Mouse (Mus musculus): Measurements from ENCODE around the gene Tnfrsf13b. TPM values are rescaled to one million over a fixed set of nuclear protein-coding genes. Genes with fewer than 3 reads are reported as not detected.

The Tnfrsf13b gene
- total RNA-seq (2014; rRNA removed) (0.65 and 1.7 TPM in 2 replicates), polyA plus RNA-seq (2012; rRNA removed) (0.37 and 0.91 TPM in 2 replicates)

DNA sequence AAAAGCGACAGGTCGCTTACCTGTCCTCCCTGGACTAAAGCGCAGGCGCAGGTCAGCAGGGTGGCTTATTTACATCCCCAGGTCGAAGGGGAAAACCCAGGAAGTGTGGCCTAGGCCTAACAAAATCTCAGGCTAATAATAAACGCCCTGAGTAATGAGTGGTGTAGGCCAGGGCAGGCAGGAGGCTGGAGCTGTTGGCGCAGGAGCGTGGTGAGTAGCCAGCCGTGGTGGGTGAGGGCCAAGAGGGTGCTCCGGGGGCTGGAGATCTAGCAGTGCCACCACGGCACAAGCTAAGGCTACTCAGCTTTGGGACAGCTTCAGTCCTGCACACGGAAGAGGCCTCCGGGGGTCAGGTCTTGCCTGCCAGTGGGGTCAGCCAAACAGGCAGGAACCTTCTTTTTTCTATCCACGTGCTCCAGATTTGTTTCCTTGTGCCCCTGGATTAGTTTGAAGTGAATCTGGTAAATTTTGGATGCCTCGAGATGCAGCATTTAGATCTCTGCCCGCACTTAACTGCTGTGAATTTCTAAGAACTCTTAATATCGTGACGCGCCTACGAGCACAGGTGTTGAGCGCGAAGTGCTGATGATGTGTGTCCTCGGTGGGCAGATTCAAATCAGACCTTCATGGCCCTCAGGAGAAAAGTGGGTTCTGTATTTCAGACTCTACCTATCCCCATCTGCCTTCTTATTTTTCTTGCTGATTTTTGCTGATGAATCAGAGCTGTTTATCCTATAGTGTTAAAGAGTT is at the start of gene Tnfrsf13b:
Gene Tnfrsf13b (plus strand): TSS at position 150 of the 750 bp plus-strand sequence.
- H3K27ac ChIP-seq (replicated peaks; ENCODE audit: insufficient read depth, low read depth, low read length), result no peak within 1 kb of the TSS
- H3K79me2 ChIP-seq (ENCODE audit: control insufficient read depth, insufficient read depth, low read length), result no peaks in the 10 kb centered on the region

DNA sequence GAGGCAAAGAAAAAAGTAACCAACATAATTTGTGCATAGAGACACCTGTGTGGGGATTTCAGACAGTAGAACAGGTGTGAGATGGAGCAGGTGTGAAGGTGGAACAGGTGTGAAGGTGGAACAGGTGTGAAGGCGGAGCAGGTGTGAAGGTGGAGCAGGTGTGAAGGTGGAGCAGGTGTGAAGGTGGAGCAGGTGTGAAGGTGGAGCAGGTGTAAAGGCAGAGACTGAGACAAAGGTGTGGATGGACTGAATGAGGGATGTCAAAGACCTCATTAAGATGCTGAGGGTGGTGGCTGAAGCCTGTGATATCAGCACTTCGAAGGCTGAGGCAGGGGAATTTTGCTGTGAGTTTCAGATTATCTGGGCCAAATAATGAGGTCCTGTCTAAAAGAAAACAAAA is 44.9 kb upstream of the Tnfrsf13b start:
- no peaks in the 10 kb centered on the region for H3K79me2 ChIP-seq (ENCODE audit: control insufficient read depth, insufficient read depth, low read length)
- 86% methylated on average over 2 of the region's 2 CpGs for WGBS

More for the DNA sequence above, at the start of gene Tnfrsf13b:
- no peak within 1 kb of the TSS for H3K4me3 ChIP-seq (ENCODE audit: insufficient read depth, low read depth, low read length)
- no peaks in the 10 kb centered on the region for H3K27me3 ChIP-seq (ENCODE audit: control insufficient read depth, insufficient read depth, low read length)
- H3K9ac ChIP-seq (ENCODE audit: low read depth, low read length), result no peak within 1 kb of the TSS
- 85% methylated on average over 23 of the region's 23 CpGs for WGBS
- TF ChIP-seq POLR2A (IDR thresholded peaks at IDR 0.05; ENCODE audit: extremely low read depth, insufficient read depth, low read length), result no peak
- TF ChIP-seq CTCF (IDR thresholded peaks at IDR 0.05; ENCODE audit: low read depth, low read length), result no peak
- DNase-seq (ENCODE audit: extremely low read depth, low read depth, low spot score), result no peak
- H3K4me1 ChIP-seq (ENCODE audit: control insufficient read depth, insufficient read depth, low read length), result no peaks in the 10 kb centered on the region
- no peaks in the 10 kb centered on the region for H3K36me3 ChIP-seq (ENCODE audit: control insufficient read depth, insufficient read depth, low read length)

DNA sequence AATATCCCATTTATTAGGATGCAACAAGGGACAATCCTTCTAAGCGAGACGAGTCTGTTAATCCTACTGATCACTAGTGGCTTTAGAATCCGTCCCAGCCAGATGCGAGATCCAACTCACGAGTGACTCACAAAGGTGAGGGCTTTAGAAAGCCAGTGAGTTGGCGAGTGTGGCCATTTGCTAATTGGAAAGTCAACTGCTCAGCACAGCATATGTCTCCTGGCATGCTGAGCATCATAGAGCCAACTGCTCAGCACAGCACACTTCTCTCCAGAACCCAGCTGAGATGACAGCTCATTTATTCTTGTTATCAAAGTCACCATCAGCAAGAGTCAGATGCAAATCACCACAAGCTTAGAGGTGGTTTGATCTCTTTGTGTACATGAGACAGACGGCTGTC is 36.4 kb upstream of the Tnfrsf13b start:
- WGBS, result 89% methylated on average over 7 of the region's 7 CpGs

More for the DNA sequence above, 44.9 kb upstream of the Tnfrsf13b start:
- Histone ChIP-seq H3K27ac (replicated peaks; ENCODE audit: insufficient read depth, low read depth, low read length) (no peak overlapping the region), H3K36me3 (ENCODE audit: control insufficient read depth, insufficient read depth, low read length) (no peaks in the 10 kb centered on the region), H3K27me3 (ENCODE audit: control insufficient read depth, insufficient read depth, low read length) (0 out of 2 replicates have a peak, but pooled peaks cover 3% of the 10 kb centered on the region), H3K4me3 (ENCODE audit: insufficient read depth, low read depth, low read length) (no peak overlapping the region), H3K9ac (ENCODE audit: low read depth, low read length) (no peak overlapping the region), H3K4me1 (ENCODE audit: control insufficient read depth, insufficient read depth, low read length) (no peaks in the 10 kb centered on the region)
- no peak for TF ChIP-seq CTCF (IDR thresholded peaks at IDR 0.05; ENCODE audit: low read depth, low read length)
- TF ChIP-seq POLR2A (IDR thresholded peaks at IDR 0.05; ENCODE audit: extremely low read depth, insufficient read depth, low read length), result no peak
- no peak for DNase-seq (ENCODE audit: extremely low read depth, low read depth, low spot score)

DNA sequence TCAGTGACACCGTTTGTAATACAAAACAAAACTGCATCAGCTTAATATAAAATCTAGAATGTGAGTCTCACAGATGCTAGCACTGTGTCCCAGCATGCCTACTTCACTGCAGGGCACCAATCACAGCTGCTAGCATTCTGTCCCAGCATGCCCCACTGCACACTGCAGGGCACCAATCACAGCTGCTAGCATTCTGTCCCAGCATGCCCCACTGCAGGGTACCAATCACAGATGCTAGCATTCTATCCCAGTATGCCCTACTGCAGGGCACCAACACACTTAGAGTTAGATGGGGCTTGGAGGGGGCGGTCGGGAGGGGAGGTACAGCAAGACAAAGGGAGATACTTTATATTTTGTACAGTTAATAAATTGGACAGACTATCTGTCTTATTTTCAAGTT is 35.4 kb upstream of the Tnfrsf13b start:
- Histone ChIP-seq H3K36me3 (ENCODE audit: control insufficient read depth, insufficient read depth, low read length) (no peaks in the 10 kb centered on the region), H3K4me1 (ENCODE audit: control insufficient read depth, insufficient read depth, low read length) (no peaks in the 10 kb centered on the region), H3K79me2 (ENCODE audit: control insufficient read depth, insufficient read depth, low read length) (no peaks in the 10 kb centered on the region), H3K27me3 (ENCODE audit: control insufficient read depth, insufficient read depth, low read length) (no peaks in the 10 kb centered on the region), H3K27ac (replicated peaks; ENCODE audit: insufficient read depth, low read depth, low read length) (no peak overlapping the region), H3K4me3 (ENCODE audit: insufficient read depth, low read depth, low read length) (no peak overlapping the region), H3K9ac (ENCODE audit: low read depth, low read length) (no peak overlapping the region)
- WGBS, result 67% methylated on average over 3 of the region's 3 CpGs
- no peak for DNase-seq (ENCODE audit: extremely low read depth, low read depth, low spot score)
- no peak for TF ChIP-seq CTCF (IDR thresholded peaks at IDR 0.05; ENCODE audit: low read depth, low read length)
- no peak for TF ChIP-seq POLR2A (IDR thresholded peaks at IDR 0.05; ENCODE audit: extremely low read depth, insufficient read depth, low read length)

More for the DNA sequence above, 36.4 kb upstream of the Tnfrsf13b start:
- Histone ChIP-seq H3K27ac (replicated peaks; ENCODE audit: insufficient read depth, low read depth, low read length) (no peak overlapping the region), H3K4me3 (ENCODE audit: insufficient read depth, low read depth, low read length) (no peak overlapping the region), H3K9ac (ENCODE audit: low read depth, low read length) (no peak overlapping the region), H3K36me3 (ENCODE audit: control insufficient read depth, insufficient read depth, low read length) (no peaks in the 10 kb centered on the region), H3K27me3 (ENCODE audit: control insufficient read depth, insufficient read depth, low read length) (no peaks in the 10 kb centered on the region), H3K79me2 (ENCODE audit: control insufficient read depth, insufficient read depth, low read length) (no peaks in the 10 kb centered on the region), H3K4me1 (ENCODE audit: control insufficient read depth, insufficient read depth, low read length) (no peaks in the 10 kb centered on the region)
- DNase-seq (ENCODE audit: extremely low read depth, low read depth, low spot score), result no peak
- no peak for TF ChIP-seq CTCF (IDR thresholded peaks at IDR 0.05; ENCODE audit: low read depth, low read length)
- TF ChIP-seq POLR2A (IDR thresholded peaks at IDR 0.05; ENCODE audit: extremely low read depth, insufficient read depth, low read length), result no peak

DNA sequence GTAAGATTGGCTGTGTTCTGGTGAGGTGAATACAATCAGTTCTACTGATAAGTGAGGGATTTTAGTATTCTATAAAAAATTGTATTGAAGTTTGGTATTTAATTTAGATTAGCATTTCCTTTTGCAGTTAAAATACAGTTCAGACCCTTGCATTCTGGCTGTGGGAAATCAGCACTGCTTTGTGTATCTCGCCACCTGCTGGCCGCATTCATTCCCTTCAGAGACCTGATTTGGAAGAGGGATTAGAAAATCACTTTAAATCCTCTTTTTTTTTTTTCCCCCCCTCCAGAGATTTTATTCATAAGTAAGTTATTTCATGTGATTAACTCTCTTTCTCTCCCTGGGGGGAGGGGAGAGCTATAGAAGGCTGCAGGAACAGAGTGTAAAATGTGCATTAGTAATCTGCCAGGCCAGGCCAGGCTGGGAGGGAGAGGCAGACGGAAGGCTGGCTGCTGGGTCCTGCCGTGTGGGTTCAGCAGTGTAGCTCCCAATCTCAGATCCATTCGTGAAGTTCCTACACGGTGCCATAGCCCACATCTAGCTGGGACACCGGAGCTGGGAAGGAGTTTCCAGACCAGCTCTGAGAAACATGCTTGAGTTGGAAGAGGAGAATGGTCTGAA is 34.8 kb upstream of the Tnfrsf13b start:
- WGBS, result 29% methylated on average over 7 of the region's 7 CpGs
- TF ChIP-seq CTCF (IDR thresholded peaks at IDR 0.05; ENCODE audit: low read depth, low read length) (peak; percentile 65; the same call in 1 of the 2 replicates), POLR2A (IDR thresholded peaks at IDR 0.05; ENCODE audit: extremely low read depth, insufficient read depth, low read length) (no peak)
- H3K4me3 ChIP-seq (ENCODE audit: insufficient read depth, low read depth, low read length), result no peak overlapping the region
- peak; percentile 55 for DNase-seq (ENCODE audit: extremely low read depth, low read depth, low spot score)
- H3K36me3 ChIP-seq (ENCODE audit: control insufficient read depth, insufficient read depth, low read length), result no peaks in the 10 kb centered on the region
- no peaks in the 10 kb centered on the region for H3K4me1 ChIP-seq (ENCODE audit: control insufficient read depth, insufficient read depth, low read length)
- H3K27ac ChIP-seq (replicated peaks; ENCODE audit: insufficient read depth, low read depth, low read length), result no peak overlapping the region
- no peak overlapping the region for H3K9ac ChIP-seq (ENCODE audit: low read depth, low read length)
- H3K27me3 ChIP-seq (ENCODE audit: control insufficient read depth, insufficient read depth, low read length), result no peaks in the 10 kb centered on the region
- H3K79me2 ChIP-seq (ENCODE audit: control insufficient read depth, insufficient read depth, low read length), result no peaks in the 10 kb centered on the region

Measured in liver, adult 2 months (tissue).